Mouse (Mus musculus) embryonic facial prominence, embryonic 11.5 days (tissue): ENCODE measurements around the gene Pard3b. TPM values are rescaled to one million over a fixed set of nuclear protein-coding genes. Genes with fewer than 3 reads are reported as not detected.

Experiments used
- ATAC-seq: fragments of 200-750 bp; cut with Nextera tagmentation; replicated peaks from 2 replicates; pipeline ENCODE4 v1.8.0; 2017; ENCODE audit warnings: low read depth; ENCODE audit not compliant: insufficient number of reproducible peaks, low FRiP score, low TSS enrichment
- DNase-seq: peaks from one replicate; pipeline ENCODE4 v3.0.0-alpha.2; 2015; ENCODE audit warnings: low spot score
- H3K27ac ChIP-seq: fragments of 300-500 bp; sonication (generic); replicated peaks from 2 replicates; pipeline ENCODE4 v1.5.1; 2014; ENCODE audit warnings: mild to moderate bottlenecking, low read depth, low read length, control low read depth
- H3K27me3 ChIP-seq: fragments of 300-500 bp; sonication (generic); 2 replicates; pipeline ENCODE4 v1.6.1; 2014; ENCODE audit warnings: mild to moderate bottlenecking, low read length, moderate library complexity, mixed read lengths; ENCODE audit not compliant: control insufficient read depth, insufficient read depth
- H3K36me3 ChIP-seq: fragments of 300-500 bp; sonication (generic); replicated peaks from 2 replicates; pipeline ENCODE4 v1.6.1; 2014; ENCODE audit warnings: low read depth, mild to moderate bottlenecking, low read length, moderate library complexity, mixed read lengths; ENCODE audit not compliant: control insufficient read depth, insufficient read depth
- H3K4me1 ChIP-seq: fragments of 300-500 bp; sonication (generic); 2 replicates; pipeline ENCODE4 v1.6.1; 2014; ENCODE audit warnings: low read length, mixed read lengths; ENCODE audit not compliant: control insufficient read depth, insufficient read depth
- H3K4me2 ChIP-seq: fragments of 300-500 bp; sonication (generic); 2 replicates; pipeline ENCODE4 v1.6.1; 2014; ENCODE audit warnings: low read depth, mild to moderate bottlenecking, control low read depth, low read length, moderate library complexity
- H3K4me3 ChIP-seq: fragments of 300-500 bp; sonication (generic); 2 replicates; pipeline ENCODE4 v1.5.1; 2014; ENCODE audit warnings: low read depth, low read length, control low read depth
- H3K9ac ChIP-seq: fragments of 300-500 bp; sonication (generic); replicated peaks from 2 replicates; pipeline ENCODE4 v1.6.1; 2014; ENCODE audit warnings: mild to moderate bottlenecking, control low read depth, low read length
- H3K9me3 ChIP-seq: fragments of 300-500 bp; sonication (generic); replicated peaks from 2 replicates; pipeline ENCODE4 v1.6.1; 2016; ENCODE audit warnings: mild to moderate bottlenecking, low read length, inconsistent platforms, mixed read lengths; ENCODE audit not compliant: control insufficient read depth
- WGBS: fragments of 180-500 bp; shearing (Covaris S2); extraction: QIAGEN DNeasy Blood & Tissue Kit; methylation state at CpG from one replicate; pipeline ENCODE4 v1.1.7; 2014; 5-methylcytosine and 5-hydroxymethylcytosine counted together
- polyA plus RNA-seq: library from polyadenylated mRNA; unstranded; fragments of >200 nt; fragmentation: Nextera tagmentation; extraction: Ambion mirVana; gene quantifications from 2 replicates; pipeline ENCODE4 v1.2.1, GENCODE M21; 2014

Pard3b gene
- polyA plus RNA-seq, 1 experiment from 2014 or later = 7.7 TPM

DNA sequence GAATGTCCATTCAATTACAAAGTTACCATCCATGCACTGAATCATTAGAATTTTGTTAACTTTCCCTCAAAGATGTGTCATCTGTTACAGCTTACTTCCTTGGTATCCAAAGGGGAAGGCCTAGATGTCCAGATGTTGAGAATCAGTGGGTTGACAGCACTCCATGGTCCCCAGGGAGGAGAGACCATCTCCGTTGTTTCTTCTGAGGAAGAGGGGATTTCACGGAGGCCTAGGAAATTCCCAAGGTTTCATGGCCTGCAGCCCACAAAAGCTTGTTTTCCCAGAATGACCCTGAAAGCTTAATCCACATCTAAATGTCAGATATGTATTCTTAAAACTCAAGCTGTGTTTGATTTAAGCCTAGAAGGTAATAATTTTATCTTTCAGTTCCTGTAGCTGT, 884.1 kb downstream of the Pard3b start:
- no peaks in the 10 kb centered on the region for H3K4me1 ChIP-seq
- DNase-seq (peak; percentile 33), ATAC-seq (no peak)
- no peak overlapping the region for H3K4me3 ChIP-seq
- H3K4me2 ChIP-seq = no peak overlapping the region
- H3K9ac ChIP-seq = no peak overlapping the region
- WGBS = 48% methylated on average over 2 of the region's 2 CpGs
- H3K9me3 ChIP-seq = no peaks in the 10 kb centered on the region
- H3K27me3 ChIP-seq = no peaks in the 10 kb centered on the region
- H3K27ac ChIP-seq = no peak overlapping the region
- no peaks in the 10 kb centered on the region for H3K36me3 ChIP-seq

- Histone ChIP-seq H3K27ac (no peak overlapping the region), H3K9ac (no peak overlapping the region), H3K4me3 (no peak overlapping the region), H3K36me3 (no peaks in the 10 kb centered on the region), H3K27me3 (no peaks in the 10 kb centered on the region), H3K4me2 (no peak overlapping the region), H3K4me1 (no peaks in the 10 kb centered on the region), H3K9me3 (no peaks in the 10 kb centered on the region)
- 64% methylated on average over 7 of the region's 7 CpGs for WGBS
- ATAC-seq = no peak
- no peak for DNase-seq
Observed at GRCm38 (mm10) chr1:62527788-62528187, 889.2 kb downstream of the Pard3b start.

DNA sequence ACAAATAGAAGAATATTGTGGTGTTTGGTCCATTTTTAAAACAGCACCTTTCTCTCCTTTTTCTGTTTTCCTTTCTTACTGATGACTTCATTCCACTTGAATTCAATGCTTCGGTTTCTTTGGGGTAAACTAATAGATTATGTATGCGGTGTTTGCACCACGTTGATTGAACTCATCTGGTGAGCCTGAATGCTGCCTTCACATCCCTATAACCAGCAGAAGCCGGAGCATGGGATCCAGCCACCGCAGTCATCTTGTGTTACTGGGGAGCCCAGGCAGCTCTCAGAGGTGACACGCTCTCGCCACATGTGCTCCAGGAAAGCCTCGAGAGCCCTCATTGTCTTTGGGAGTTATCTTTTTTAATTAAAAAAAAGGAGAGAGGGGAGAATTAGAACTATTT, 891.3 kb downstream of the Pard3b start:
- Histone ChIP-seq H3K27ac (no peak overlapping the region), H3K36me3 (no peaks in the 10 kb centered on the region), H3K9ac (no peak overlapping the region), H3K4me3 (no peak overlapping the region), H3K27me3 (no peaks in the 10 kb centered on the region), H3K9me3 (no peaks in the 10 kb centered on the region), H3K4me1 (no peaks in the 10 kb centered on the region), H3K4me2 (no peak overlapping the region)
- DNase-seq (peak; percentile 16), ATAC-seq (no peak)
- 71% methylated on average over 8 of the region's 8 CpGs for WGBS

DNA sequence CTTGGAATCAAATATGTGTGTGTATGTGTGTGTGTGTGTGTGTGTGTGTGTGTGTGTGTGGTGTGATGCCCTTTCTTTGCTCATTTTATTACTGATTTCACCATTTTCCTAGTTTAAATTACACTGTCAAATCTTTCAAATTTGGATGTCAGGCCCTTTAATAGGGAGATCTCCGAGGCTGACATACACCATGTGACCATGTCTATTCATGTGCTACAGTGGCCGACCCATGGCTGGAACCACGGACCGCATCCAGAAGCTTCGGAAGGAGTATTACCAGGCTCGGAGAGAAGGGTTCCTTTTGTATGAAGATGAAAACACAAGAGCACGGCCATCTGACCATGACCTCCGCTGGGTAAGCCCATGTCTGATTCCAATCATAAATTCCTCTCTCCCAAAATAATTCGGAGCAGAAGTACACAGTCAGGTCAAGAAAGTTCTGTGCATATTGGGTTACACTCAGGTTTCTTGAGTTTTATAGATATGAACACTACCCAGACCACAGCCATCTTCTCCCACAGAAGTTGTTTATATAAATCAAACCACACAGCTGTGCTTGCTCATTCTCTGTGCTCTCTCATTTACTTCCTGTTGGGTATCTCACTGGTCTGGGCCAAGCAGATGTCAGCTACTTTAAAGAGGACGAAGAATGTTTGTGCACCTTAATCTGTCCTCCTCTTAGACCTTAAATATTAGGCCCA, 894.0 kb downstream of the Pard3b start:
- H3K4me1 ChIP-seq = no peaks in the 10 kb centered on the region
- WGBS = 67% methylated on average over 10 of the region's 10 CpGs
- ATAC-seq = no peak

DNA sequence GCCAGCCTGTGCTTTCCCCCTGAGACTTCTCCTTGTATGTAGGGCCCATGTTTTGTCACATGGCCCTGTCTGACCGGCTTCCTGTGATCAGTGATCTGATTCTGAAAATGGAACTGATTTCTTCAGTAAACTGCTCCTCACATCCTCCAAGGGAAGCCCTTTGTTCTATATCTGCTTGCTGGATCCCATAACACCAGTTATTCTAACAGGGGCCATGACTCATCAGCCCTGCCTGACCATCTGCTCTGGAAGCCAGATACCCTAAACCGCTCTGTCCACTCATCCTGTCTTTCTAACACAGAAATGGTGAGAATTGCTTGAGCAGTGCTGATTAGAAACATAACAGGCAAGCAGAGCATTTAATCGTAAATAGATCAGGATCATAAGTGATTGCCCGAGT, 910.3 kb downstream of the Pard3b start:
- ATAC-seq (no peak), DNase-seq (no peak)
- no peak overlapping the region for H3K27ac ChIP-seq
- no peaks in the 10 kb centered on the region for H3K36me3 ChIP-seq
- no peaks in the 10 kb centered on the region for H3K27me3 ChIP-seq
- H3K4me3 ChIP-seq = no peak overlapping the region
- WGBS = 86% methylated on average over 4 of the region's 4 CpGs
- H3K9me3 ChIP-seq = no peaks in the 10 kb centered on the region
- no peak overlapping the region for H3K9ac ChIP-seq
- H3K4me2 ChIP-seq = no peak overlapping the region
- no peaks in the 10 kb centered on the region for H3K4me1 ChIP-seq

More for the DNA sequence above, 894.0 kb downstream of the Pard3b start:
- Histone ChIP-seq H3K4me2 (no peak overlapping the region), H3K9me3 (no peaks in the 10 kb centered on the region), H3K4me3 (no peak overlapping the region), H3K27ac (no peak overlapping the region), H3K36me3 (no peaks in the 10 kb centered on the region), H3K9ac (no peak overlapping the region), H3K27me3 (no peaks in the 10 kb centered on the region)
- peak; percentile 52 for DNase-seq

DNA sequence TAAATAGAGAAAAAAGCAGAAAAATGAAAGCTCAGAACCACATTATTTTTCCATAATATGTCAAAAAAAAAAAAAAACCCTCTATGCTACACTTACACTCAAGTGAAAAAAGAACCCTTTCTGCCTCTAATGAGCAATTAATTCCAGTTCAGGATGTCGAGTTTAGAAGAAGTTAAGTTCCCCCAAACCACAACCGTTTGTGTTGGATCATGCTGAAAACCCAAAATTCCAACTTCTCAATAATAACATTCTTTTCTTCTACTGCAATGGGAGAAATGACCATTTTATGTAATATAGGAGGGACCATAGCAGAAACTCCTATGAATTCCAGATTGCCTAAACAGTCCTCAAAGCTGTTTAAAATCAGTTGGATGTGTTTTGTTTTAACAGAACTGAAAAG, 911.9 kb downstream of the Pard3b start:
- Histone ChIP-seq H3K27me3 (no peaks in the 10 kb centered on the region), H3K4me3 (no peak overlapping the region), H3K4me1 (no peaks in the 10 kb centered on the region), H3K9ac (no peak overlapping the region), H3K9me3 (no peaks in the 10 kb centered on the region), H3K27ac (no peak overlapping the region), H3K36me3 (no peaks in the 10 kb centered on the region), H3K4me2 (no peak overlapping the region)
- DNase-seq (no peak), ATAC-seq (no peak)
- WGBS = 52% methylated on average over 2 of the region's 2 CpGs

DNA sequence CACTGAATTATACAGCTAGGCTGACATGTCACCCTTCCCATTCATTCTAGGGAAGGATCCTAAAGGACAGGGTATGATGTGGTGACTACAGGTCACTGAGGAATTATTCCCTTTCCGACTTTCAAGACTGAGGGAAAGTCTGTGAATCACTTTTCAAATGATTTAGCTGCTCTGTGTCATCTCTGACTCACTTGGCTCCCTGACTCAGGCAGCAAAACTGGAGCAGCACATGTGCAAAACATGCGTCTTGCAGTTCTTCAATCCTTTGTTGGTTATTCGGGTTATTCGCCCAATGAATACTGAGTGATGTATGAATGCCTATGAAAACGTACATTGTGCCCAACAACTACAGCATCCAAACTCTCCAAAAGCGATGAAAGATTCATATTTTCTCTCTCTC, 912.9 kb downstream of the Pard3b start:
- Histone ChIP-seq H3K4me2 (no peak overlapping the region), H3K27ac (no peak overlapping the region), H3K4me3 (no peak overlapping the region), H3K36me3 (no peaks in the 10 kb centered on the region), H3K27me3 (no peaks in the 10 kb centered on the region), H3K9me3 (no peaks in the 10 kb centered on the region), H3K9ac (no peak overlapping the region), H3K4me1 (no peaks in the 10 kb centered on the region)
- ATAC-seq (no peak), DNase-seq (no peak)
- WGBS = 84% methylated on average over 6 of the region's 6 CpGs

GRCm38 (mm10) chr1:62555838-62556237, 917.2 kb downstream of the Pard3b start:
- no peaks in the 10 kb centered on the region for H3K36me3 ChIP-seq
- no peaks in the 10 kb centered on the region for H3K9me3 ChIP-seq
- no peak overlapping the region for H3K4me2 ChIP-seq
- H3K4me3 ChIP-seq = no peak overlapping the region
- H3K27ac ChIP-seq = no peak overlapping the region
- ATAC-seq (no peak), DNase-seq (no peak)
- no peaks in the 10 kb centered on the region for H3K4me1 ChIP-seq
- H3K9ac ChIP-seq = no peak overlapping the region
- 56% methylated on average over 1 of the region's 1 CpGs for WGBS
- no peaks in the 10 kb centered on the region for H3K27me3 ChIP-seq
